Mouse (Mus musculus) ES-E14 (cell line): ENCODE results near the gene Slc6a19.

Source experiments
- CHD2 ChIP-seq: IDR thresholded peaks from 2 replicates; pipeline ENCODE4 v1.6.1; 2014; ENCODE audit warnings: mild to moderate bottlenecking, low read depth, low read length, inconsistent platforms
- HCFC1 ChIP-seq: IDR thresholded peaks from 2 replicates; pipeline ENCODE4 v1.6.1; 2012; ENCODE audit warnings: low read length, inconsistent platforms, borderline replicate concordance; ENCODE audit not compliant: insufficient read depth
- MAFK ChIP-seq: IDR thresholded peaks from 2 replicates; pipeline ENCODE4 v1.6.1; 2014; ENCODE audit warnings: mild to moderate bottlenecking, low read depth, low read length, inconsistent platforms; ENCODE audit not compliant: insufficient read depth
- ZC3H11A ChIP-seq: IDR thresholded peaks from 2 replicates; pipeline ENCODE4 v1.6.1; 2012; ENCODE audit warnings: low read depth, mild to moderate bottlenecking, inconsistent platforms, low read length, borderline replicate concordance
- ZNF384 ChIP-seq: IDR thresholded peaks from 2 replicates; pipeline ENCODE4 v1.6.1; 2012; ENCODE audit warnings: low read depth, low read length, inconsistent platforms

DNA sequence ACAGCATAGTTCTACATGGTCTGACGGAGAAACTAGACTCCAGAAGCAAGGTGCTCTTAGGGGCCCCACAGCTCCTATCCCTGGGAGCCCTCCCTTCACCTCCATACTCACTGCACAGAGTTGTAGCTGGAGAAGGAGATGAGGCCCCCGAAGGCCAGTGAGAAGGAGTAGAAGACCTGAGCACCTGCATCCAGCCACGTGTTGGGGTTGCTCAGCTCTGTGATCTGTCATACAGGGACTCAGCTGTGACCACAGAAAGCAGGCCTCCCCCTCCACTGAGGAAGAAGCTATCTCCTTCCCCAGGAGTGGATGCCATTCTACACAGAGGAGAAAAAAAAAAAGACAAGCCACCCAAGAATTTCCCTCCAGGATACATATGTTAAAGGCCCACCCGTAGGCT lies 15.7 kb downstream of the Slc6a19 start:
- TF ChIP-seq HCFC1 (no peak), ZC3H11A (no peak), MAFK (no peak), ZNF384 (no peak), CHD2 (no peak)
